ENCODE assay signal across 10 mouse cellular contexts in the genomic region with DNA sequence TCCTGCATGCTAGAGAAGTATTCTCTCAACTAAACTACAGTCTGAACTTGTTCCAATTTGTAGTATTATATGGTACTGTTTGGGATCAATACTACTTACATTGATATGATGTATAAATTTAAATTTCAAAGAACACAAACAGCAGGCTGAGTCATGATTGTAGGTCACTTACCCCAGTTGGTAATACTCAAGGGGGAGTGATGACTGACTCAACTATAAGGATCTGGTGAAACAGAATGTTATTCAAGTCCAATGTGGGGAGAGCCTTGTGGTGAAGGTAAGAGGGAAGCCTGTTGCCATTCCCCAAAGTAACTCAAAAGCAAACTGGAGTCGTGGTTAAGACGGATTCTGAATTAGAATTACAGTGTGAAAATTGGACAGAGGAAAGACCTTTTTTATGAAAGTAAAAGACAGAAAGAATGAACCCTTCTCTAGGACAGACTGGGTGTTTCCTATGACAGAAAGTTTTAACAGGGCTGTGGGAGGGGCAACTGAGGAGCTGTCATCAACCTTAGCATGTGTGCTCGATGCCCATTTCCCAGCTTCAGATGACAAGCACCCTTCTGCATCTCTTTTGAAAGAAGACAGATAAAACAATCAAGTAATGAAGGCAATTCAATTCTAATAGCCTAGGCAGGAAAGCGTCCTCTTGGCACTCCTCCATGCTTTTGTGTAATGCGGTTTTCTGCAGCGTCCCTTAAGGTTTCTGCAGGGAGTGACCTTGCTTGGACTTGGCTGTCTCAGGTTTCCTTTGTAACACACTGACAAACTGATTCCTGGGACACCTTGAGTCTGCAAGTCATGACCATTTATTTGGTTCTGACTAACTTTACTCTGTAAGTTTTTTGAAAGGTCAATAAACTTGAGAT. TPM values are rescaled to one million over a fixed set of nuclear protein-coding genes. Genes with fewer than 3 reads are reported as not detected.
DNase-seq lines count a peak whose midpoint lies in the region; ATAC-seq and TF ChIP-seq lines count a peak whose summit lies in the region.
"Had no signal": no experiment of that assay in that cellular context is flagged by ENCODE, and none has a peak within 500 bp of the region (broad histone marks: within the 10 kb centered on the region; RNA-seq: fewer than 3 reads in every experiment).

No protein-coding gene starts in this region.

- no peak for TF ChIP-seq EP300 in lung, postnatal 0 days (IDR thresholded peaks at IDR 0.05)

- TF ChIP-seq POLR2A in lung, adult 2 months (IDR thresholded peaks at IDR 0.05; ENCODE audit: borderline replicate concordance, extremely low read depth, low read depth, low read length) = no peak
- TF ChIP-seq POLR2A in myocyte (IDR thresholded peaks at IDR 0.05; ENCODE audit: insufficient read length, low read depth) = no peak

- H3K79me2 ChIP-seq in myocyte (ENCODE audit: control insufficient read depth, insufficient read depth) = peaks cover 5% of the 10 kb centered on the region

- peaks cover 2% of the 10 kb centered on the region; the same call in 1 of the 2 replicates for H3K9me3 ChIP-seq in heart, embryonic 11.5 days (replicated peaks; ENCODE audit: control insufficient read depth, low read length)
- H3K9me3 ChIP-seq in lung, postnatal 0 days (ENCODE audit: low read length) = no peaks in the 10 kb centered on the region
- peaks cover 8% of the 10 kb centered on the region; the same call in 1 of the 2 replicates for H3K9me3 ChIP-seq in heart, embryonic 13.5 days
- no peaks in the 10 kb centered on the region for H3K9me3 ChIP-seq in forebrain, embryonic 12.5 days

- no peak overlapping the region for H3ac ChIP-seq in myocyte (ENCODE audit: control insufficient read depth, insufficient read length)

- ATAC-seq in heart, embryonic 11.5 days (replicated peaks; ENCODE audit: insufficient number of reproducible peaks, low FRiP score, low TSS enrichment) = no peak
- no peak for ATAC-seq in lung, postnatal 0 days
- ATAC-seq in heart, embryonic 13.5 days (ENCODE audit: extremely low read depth, insufficient number of reproducible peaks, low FRiP score, low TSS enrichment) = no peak
- ATAC-seq in forebrain, embryonic 12.5 days (ENCODE audit: low FRiP score) = no peak

- no peak overlapping the region for H3K4me3 ChIP-seq in heart, embryonic 11.5 days (ENCODE audit: low read depth, low read length)
- H3K4me3 ChIP-seq in lung, postnatal 0 days (ENCODE audit: low read depth, low read length) = no peak overlapping the region
- no peak overlapping the region for H3K4me3 ChIP-seq in lung, adult 2 months (replicated peaks; ENCODE audit: extremely low read depth, low read depth, low read length)
- H3K4me3 ChIP-seq in heart, embryonic 13.5 days = no peak overlapping the region
- no peak overlapping the region for H3K4me3 ChIP-seq in myocyte
- no peak overlapping the region for H3K4me3 ChIP-seq in forebrain, embryonic 12.5 days (replicated peaks)

- H3K4me1 ChIP-seq in heart, embryonic 11.5 days (ENCODE audit: control insufficient read depth, insufficient read depth, low read length) = peaks cover 7% of the 10 kb centered on the region
- H3K4me1 ChIP-seq in lung, postnatal 0 days (ENCODE audit: insufficient read depth, low read depth, low read length) = no peaks in the 10 kb centered on the region
- peaks cover 9% of the 10 kb centered on the region for H3K4me1 ChIP-seq in lung, adult 2 months (ENCODE audit: control insufficient read depth, insufficient read depth, low read length)
- peaks cover 37% of the 10 kb centered on the region for H3K4me1 ChIP-seq in heart, embryonic 13.5 days
- no peaks in the 10 kb centered on the region for H3K4me1 ChIP-seq in forebrain, embryonic 12.5 days

- H3K27ac ChIP-seq in heart, embryonic 11.5 days (ENCODE audit: low read depth, low read length) = no peak overlapping the region
- no peak overlapping the region for H3K27ac ChIP-seq in lung, postnatal 0 days (ENCODE audit: low read length)
- 0 out of 2 replicates have a peak overlapping the region, but pooled peaks have one; percentile 20 for H3K27ac ChIP-seq in heart, embryonic 13.5 days (replicated peaks)
- H3K27ac ChIP-seq in forebrain, embryonic 12.5 days = no peak overlapping the region

- H3K27me3 ChIP-seq in heart, embryonic 11.5 days (ENCODE audit: control insufficient read depth, insufficient read depth, low read length) = no peaks in the 10 kb centered on the region
- H3K27me3 ChIP-seq in lung, postnatal 0 days (replicated peaks; ENCODE audit: insufficient read depth, low read length) = no peaks in the 10 kb centered on the region
- H3K27me3 ChIP-seq in heart, embryonic 13.5 days (replicated peaks) = no peaks in the 10 kb centered on the region
- H3K27me3 ChIP-seq in myocyte (ENCODE audit: control insufficient read depth, insufficient read depth, insufficient read length) = no peaks in the 10 kb centered on the region
- no peaks in the 10 kb centered on the region for H3K27me3 ChIP-seq in forebrain, embryonic 12.5 days

- peak; percentile 90 for DNase-seq in heart, adult 11 months
- DNase-seq in lung, postnatal 0 days (ENCODE audit: low spot score) = peak; percentile 26
- no peak for DNase-seq in lung, adult 2 months
- no peak for DNase-seq in ovary, adult 18-20 months (ENCODE audit: low spot score)
- DNase-seq: embryo, embryonic 11 days; right cerebral cortex, adult 18-20 months had no signal

- WGBS in heart, embryonic 11.5 days (ENCODE audit: insufficient replicate concordance) = 51% methylated on average over 6 of the region's 6 CpGs
- WGBS in lung, postnatal 0 days = 45% methylated on average over 6 of the region's 6 CpGs
- 40% methylated on average over 6 of the region's 6 CpGs for WGBS in lung, adult 2 months
- WGBS in heart, embryonic 13.5 days = 38% methylated on average over 6 of the region's 6 CpGs
- 77% methylated on average over 6 of the region's 6 CpGs for WGBS in forebrain, embryonic 12.5 days

- H3K9ac ChIP-seq in heart, embryonic 11.5 days (ENCODE audit: low read depth, low read length) = no peak overlapping the region
- no peak overlapping the region for H3K9ac ChIP-seq in lung, postnatal 0 days (replicated peaks; ENCODE audit: low read depth)
- H3K9ac ChIP-seq in heart, embryonic 13.5 days = no peak overlapping the region
- no peak overlapping the region for H3K9ac ChIP-seq in forebrain, embryonic 12.5 days

- H3K36me3 ChIP-seq in heart, embryonic 11.5 days (ENCODE audit: control insufficient read depth, insufficient read depth, low read length) = no peaks in the 10 kb centered on the region
- H3K36me3 ChIP-seq in lung, postnatal 0 days (ENCODE audit: insufficient read depth, low read length) = no peaks in the 10 kb centered on the region
- H3K36me3 ChIP-seq in heart, embryonic 13.5 days = peaks cover 10% of the 10 kb centered on the region
- no peaks in the 10 kb centered on the region for H3K36me3 ChIP-seq in myocyte (ENCODE audit: control insufficient read depth, insufficient read depth)
- no peaks in the 10 kb centered on the region for H3K36me3 ChIP-seq in forebrain, embryonic 12.5 days (replicated peaks)

- peak; percentile 23; the same call in 1 of the 2 replicates for TF ChIP-seq CTCF in lung, postnatal 0 days (IDR thresholded peaks at IDR 0.05)
- TF ChIP-seq CTCF in lung, adult 2 months (IDR thresholded peaks at IDR 0.05; ENCODE audit: insufficient read depth, low read length) = no peak

- H3K4me2 ChIP-seq in heart, embryonic 11.5 days = no peak overlapping the region
- no peak overlapping the region for H3K4me2 ChIP-seq in lung, postnatal 0 days (replicated peaks; ENCODE audit: low read depth, low read length)
- H3K4me2 ChIP-seq in heart, embryonic 13.5 days = peak overlapping the region; percentile 13; the same call in 1 of the 2 replicates
- peak overlapping the region; percentile 44 for H3K4me2 ChIP-seq in myocyte (ENCODE audit: low read depth)
- H3K4me2 ChIP-seq in forebrain, embryonic 12.5 days = no peak overlapping the region

TF ChIP-seq in myocyte, 11 proteins besides CTCF, POLR2A, EP300 and RAD21:
- TF ChIP-seq USF1 (IDR thresholded peaks at IDR 0.05; ENCODE audit: low read depth) = no peak

RNA-seq across cellular contexts. Expression of a gene that starts 7.5 kb away (rescaled TPM):
- 2.4 and 2.7 TPM in 2 replicates for polyA plus RNA-seq in heart, embryonic 11.5 days (2014; fragmentation: Nextera tagmentation; extraction: Ambion mirVana)
- polyA plus RNA-seq in lung, postnatal 0 days (2015; fragmentation: Nextera tagmentation; extraction: Ambion mirVana) = 1.7 and 2.0 TPM in 2 replicates
- polyA plus RNA-seq in lung, adult 2 months (2012; rRNA removed) = 13.6 TPM in 2 replicates
- 1.3 and 1.5 TPM in 2 replicates for polyA plus RNA-seq in heart, embryonic 13.5 days (2015; fragmentation: Nextera tagmentation; extraction: Ambion mirVana)
- 4.7 TPM for polyA plus RNA-seq in myocyte (2012; fragmentation: generic; extraction: Trizol)
- 2.2 TPM in 2 replicates for polyA plus RNA-seq in forebrain, embryonic 12.5 days (2016; fragmentation: Nextera tagmentation; extraction: Ambion mirVana)

Comparison
In these comparisons a context has a peak if more than half of its experiments do, and no peak if none do; other contexts are left out.
1. DNase-seq: peak in heart, adult 11 months (single experiment) and lung, postnatal 0 days (single experiment); none in lung, adult 2 months (single experiment) and ovary, adult 18-20 months (single experiment).
2. H3K4me2 ChIP-seq: peak in heart, embryonic 13.5 days (single experiment) and myocyte (single experiment); none in heart, embryonic 11.5 days (single experiment), lung, postnatal 0 days (single experiment) and forebrain, embryonic 12.5 days (single experiment).